Mouse (Mus musculus) layer of hippocampus, postnatal 25 days (tissue): ENCODE measurements at regions not wholly inside any gene's neighbourhood (a gene's known extent, or its start where the extent isn't known, plus 50 kb on each side); places are given as distances from the start of the nearest gene placed in this dataset.

Experiments used
- DNase-seq, 2 experiments: peaks; one replicate each; pipeline ENCODE4 v3.0.0; 2022; ENCODE audit warnings: mixed read lengths in 2 of 2, low spot score in 1 of 2; ENCODE audit errors: extremely low spot score in 1 of 2

DNA sequence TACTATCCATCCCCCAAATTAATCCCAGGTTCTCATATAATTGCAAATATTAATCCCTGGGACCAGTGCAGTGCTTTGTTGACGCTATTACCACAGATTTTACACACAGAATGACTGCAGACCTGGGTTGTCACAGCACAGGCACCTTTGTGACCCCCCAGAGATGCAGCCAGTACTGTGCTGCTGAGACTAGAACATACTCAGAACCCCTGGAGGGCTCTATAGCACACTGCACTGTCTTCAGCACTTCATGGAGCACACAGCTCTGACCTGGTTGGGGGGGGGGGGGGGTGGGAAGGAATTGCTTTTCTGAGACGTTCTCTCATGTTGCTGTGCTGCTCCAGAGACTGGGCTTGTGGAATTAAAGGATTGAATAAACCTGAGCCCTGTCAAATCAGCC, 154.9 kb upstream of the Gm34302 start:
- DNase-seq = no peak

DNA sequence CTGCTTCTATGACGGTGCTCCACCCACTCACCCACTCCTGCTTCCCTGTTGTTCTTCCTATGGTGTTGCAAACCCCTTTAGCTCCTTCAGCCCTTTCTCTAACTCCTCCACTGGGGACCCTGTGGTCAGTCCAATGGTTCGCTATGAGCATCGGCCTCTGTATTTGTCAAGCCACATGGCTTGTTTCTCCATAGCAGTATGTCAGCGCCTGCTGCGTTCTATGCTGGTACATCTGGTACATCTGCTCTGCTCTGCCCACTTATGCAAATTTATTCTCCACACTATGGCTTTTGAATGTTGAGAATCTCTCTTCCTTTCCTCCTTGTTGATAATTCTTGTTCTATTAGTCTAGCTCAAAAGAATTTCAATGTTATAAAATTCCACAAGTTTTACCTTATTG, 154.2 kb upstream of the Gm34302 start:
- DNase-seq = peak in 1 of 2 experiments; percentile 5

DNA sequence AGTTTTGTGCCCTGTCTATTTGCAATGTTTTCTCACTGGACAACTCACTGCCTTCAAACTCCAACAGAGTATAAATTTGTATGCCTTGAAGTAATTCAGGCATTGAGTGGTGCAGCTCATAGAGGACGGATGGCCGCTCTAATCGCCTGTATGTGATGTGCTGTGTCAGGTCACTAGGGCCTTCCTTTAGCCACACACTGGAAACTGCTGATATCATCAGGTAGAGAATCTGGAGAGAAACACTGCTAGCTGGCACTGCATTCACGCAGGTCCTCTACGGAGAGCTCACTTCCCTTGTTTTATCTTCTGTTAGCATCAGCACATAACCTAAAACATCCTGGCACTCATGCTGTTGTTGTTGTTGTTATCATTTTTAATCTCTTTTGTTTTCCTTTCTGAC, 144.0 kb upstream of the Gm34302 start:
- DNase-seq = no peak

DNA sequence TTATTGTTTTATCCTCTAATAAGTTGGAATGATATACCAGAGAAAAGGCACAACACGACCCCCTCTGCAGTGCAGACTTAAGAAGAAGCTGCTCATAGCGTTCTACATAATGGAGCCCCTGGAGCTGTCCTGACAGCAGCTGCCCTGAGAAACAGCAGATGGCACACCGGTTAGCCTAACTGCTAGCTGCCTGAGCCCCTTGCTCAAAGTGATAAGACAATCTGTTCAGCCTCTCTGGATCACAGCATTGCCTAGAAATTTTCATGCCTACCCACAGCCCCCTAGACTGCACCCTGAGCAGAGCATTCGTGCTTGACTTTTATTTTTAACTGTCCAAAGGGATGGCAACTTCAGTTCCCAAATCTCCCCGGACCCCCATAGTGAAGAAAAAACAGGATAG, 132.4 kb upstream of the Gm34302 start:
- DNase-seq = peak in 1 of 2 experiments; percentile 10

DNA sequence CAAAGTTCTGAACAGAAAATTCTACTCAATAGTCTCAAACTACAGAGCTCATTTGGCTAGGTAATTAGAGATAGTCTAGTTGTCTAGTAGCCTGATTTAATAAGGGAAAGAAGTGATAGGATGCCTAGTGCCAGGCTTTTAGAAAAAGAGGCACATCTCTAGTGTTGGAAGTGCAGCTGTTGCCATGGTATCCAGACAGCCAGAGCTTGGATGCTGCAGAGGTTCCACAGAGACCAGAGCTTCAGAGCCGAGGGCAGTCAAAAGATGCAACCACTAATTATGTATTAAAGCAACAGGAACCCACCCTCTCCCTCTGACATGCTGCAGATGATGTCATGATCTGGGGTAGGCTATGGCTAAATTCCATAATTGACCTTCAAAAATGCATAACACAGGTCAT, 130.0 kb upstream of the Gm34302 start:
- DNase-seq = no peak

DNA sequence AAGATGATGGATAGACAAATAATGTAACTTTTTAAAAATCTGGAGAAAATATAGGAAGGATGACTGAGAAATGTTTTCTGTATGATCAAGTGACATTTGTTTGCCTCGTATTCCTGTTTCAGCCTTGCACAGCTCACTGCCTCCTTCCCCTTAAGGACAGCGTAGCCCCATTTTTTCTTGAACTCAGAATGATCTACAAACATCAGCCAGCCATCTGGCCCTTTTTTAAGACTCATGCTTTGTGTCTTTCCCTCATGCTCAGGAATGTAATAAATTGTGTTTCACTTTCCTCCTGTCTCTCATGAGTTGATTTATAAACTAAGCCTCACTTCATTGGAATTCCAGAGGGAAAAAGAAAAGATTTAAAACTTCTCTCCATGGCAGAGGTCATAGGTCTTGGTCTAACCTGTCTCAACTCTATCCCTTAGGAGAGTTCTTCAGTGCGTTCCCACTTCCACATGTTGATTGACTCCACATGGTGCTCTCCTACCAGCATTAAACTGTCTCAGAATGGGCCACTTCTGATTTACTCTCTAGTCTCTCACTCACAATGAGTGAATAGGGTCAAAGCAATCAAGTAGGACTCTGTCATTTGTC, 129.2 kb upstream of the Gm34302 start:
- no peak for DNase-seq

DNA sequence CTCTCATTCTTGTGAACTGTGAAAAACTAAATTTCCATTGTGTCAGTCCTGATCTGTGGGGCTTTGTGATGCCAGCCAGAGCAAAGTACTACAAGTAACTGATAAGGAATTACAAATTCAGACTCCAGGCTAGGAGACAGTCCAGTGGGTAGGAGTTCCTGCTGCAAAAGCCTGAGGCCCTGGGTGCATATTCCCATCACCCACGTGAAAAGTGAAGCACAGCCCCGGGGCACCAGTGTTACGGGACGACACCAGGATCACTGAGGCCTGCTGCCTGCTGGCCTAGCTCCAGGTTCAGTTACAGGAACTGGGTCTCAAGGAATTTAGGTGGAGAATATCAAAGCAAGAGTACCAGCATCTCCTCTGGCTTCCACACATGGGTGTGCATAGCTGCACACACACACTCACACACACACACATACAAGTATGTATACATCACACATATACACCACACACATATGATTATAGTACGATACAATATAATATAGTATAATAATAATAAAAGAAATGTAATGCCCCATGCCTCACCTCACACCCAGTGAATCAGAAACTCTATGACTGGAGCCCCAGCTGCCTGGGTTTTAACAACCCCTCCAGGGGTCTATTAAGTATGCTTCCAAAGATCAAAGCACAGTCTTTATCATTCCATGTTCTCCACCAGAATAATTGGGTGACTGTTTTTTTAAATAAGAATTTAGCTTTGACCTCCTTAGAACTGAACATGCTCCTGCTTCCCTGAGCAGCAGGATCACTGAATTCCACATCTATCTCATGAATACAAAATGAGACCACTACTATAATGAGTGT, 126.6 kb upstream of the Gm34302 start:
- DNase-seq = no peak

DNA sequence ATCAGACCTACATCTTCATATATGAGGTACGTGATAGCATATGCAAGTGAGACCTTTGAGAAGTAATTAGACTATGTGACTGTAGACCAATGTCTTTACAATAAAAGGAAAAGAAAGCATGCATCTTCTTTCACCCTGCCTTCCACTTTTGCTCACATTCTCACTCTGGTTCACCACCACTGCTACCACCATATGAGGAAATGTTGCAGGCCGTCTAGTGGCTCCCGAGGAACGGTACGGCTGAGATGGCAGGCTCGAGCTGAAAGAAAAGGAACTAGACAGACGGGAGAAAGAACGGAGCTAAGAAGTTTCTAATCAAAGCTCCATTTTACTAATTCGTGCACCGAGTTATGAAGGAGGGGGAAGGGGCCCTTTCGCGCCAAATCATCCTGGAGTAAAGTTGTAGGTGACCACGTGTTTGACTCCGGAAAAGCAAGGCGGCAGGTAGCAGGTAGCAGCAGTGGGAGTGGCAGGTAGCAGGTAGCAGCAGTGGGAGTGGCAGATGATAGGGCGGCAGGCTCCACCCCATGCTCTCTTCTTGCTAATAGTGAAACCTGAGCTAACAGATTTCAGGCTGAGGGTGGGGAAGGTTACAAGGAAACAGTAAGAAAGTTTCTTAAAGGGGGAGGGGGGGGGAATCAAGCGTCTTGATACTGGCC, 125.9 kb upstream of the Gm34302 start:
- DNase-seq = no peak

DNA sequence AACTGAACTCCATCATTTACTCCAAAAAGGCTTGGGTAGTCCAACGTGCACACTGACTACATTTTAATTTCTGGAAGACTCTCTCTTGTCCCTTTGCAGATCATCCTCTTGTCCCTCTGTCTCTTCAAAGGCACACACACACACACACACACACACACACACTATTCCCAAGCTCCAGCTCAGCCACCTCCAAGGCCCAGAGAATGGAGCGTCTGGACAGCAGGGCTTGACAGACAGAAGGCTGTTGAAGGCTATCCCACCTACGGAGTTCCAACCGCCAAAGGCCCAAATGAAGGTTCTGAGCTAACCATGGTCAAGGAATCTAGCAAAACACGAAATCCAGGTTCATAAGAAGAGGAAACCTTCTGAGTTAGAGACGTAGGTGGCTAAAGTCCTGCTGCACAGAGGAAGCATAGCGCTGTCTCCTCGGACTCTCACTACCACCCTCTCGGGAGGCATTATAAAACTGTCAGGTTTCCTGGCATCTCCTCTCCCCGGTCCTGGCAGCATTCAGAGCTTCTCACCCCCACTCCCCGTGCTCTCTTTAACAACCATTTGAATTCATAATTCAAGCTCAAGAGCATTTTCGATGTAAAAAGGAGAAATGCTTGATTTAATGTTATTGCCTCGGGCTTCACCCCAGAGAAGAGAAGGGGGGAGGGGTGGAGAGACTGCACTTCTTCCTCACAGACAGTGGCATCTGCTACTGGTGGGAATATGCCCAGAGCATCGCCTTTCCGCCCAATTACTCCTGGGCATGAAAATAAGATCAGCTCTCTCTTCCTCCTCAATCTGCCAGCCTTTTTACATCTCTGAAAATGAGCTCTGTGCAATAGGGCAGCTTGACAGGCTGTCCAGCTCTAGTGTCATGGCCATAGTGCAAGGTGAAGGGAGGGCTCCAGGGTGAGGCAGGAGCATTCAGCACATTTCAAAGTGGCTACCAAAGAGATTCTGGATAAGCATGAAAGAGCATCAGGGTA, 99.3 kb upstream of the Gm34302 start:
- no peak for DNase-seq

DNA sequence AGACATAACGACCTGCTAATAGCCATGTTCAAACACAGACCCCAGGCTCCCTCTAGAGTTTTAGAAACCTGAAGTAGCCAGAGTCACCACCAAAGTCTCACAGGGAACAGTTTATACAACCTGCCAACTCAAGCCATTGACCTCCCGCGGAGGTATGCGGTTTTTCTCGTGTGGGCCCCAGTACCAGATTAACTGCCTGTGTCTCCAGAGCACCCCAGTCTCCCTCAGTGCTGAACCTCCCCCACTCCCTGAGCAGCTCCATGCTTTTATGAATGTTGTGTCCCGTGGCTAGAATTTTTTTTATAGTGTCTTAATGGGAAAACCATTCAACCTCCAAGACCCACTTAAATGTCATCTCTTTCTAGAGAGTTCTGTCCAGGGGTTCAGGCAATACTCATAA, 98.5 kb upstream of the Gm34302 start:
- DNase-seq = no peak

DNA sequence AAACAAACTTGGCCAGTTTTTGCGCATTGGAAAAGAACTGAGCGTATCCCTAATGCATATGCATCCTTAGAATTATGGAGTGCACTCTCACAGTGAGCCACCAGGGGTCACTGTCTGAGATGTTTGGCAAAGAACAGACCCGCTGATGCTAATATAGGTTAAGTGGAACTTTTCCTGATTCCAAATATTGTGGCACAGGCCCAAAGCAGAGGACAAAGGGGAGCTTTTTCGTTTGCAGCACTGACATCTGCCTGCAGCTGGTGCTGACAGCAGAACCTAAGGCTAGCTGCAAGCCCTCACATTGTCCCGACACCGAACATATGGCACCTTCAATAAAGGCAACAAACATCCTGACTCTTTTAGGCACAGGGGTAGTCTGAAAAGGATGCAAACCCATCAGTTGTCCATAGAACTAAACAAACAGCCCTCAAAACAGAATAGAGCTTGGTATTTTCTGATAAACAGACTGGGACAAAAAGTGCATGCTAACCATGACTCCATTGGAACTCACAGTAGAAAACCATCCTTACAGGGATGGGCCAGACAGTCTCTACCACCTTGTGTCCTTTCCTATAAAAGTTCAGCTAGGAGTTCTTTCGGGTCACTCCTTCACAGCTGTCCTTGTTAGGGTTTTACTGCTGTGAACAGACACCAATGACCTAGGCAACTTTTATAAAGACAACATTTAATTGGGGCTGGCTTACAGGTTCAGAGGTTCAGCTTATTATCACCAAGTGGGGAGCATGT, 87.1 kb upstream of the Gm34302 start:
- peak; percentile 58 to 89 for DNase-seq

DNA sequence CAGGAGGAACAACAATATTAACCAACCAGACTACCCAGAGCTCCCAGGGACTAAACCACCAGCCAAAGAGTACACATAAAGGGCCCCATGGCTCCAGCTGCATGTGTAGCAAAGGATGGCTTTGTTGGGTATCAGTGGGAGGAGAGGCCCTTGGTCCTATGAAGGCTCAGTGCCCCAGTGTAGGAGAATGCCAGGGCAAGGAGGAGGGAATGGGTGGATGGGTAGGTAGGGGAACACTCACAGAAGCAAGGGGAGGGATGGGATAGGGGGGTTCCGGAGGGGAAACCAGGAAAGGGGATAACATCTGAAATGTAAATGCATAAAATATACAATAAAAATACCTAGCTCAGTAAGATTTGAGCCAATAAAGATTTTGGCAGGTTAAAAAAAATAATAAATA, 86.4 kb upstream of the Gm34302 start:
- no peak for DNase-seq

DNA sequence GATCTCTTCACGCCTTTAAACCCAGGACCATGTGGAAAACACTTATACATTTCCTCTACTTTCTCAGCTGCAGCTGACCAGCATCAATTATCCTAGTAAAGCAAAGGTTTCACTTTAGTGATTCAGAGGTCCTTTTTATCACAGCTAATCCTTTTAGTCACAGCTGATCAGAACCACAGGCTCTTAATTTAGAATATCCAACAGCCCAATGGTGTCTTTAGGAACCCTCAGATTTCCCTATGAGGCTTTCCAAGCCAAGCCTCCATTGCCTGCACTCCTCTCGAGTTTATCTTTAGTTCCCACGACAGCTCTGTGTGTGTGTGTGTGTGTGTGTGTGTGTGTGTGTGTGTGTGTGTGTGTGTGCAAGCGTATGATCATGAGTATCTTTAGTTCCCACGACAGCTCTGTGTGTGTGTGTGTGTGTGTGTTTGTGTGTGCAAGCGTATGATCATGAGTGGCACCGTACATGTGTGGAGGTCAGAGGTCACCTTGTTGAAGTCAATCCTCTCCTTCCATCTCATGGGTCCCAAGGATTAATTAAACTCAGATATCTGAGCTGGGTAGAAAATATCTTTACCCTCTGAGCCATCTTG, 85.4 kb upstream of the Gm34302 start:
- DNase-seq = no peak

DNA sequence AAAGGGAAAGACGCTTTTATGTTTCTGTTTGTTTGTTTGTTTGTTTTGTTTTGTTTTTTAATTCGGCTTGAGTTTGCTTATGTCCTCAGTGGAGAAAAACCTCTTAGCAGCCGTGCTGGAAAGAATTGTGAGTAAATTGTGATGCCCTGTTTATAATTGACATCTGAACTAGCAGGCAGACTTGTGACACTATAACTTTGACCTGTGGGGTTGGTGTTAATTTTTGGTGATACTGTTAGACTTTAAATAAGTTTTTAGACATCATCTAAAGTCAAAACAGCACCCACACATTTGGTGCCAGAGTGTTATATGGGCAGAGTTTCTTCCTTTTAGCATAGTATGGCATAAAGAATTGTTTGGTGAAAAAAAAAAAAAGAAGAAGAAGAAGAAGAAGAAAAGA, 84.0 kb upstream of the Gm34302 start:
- no peak for DNase-seq

DNA sequence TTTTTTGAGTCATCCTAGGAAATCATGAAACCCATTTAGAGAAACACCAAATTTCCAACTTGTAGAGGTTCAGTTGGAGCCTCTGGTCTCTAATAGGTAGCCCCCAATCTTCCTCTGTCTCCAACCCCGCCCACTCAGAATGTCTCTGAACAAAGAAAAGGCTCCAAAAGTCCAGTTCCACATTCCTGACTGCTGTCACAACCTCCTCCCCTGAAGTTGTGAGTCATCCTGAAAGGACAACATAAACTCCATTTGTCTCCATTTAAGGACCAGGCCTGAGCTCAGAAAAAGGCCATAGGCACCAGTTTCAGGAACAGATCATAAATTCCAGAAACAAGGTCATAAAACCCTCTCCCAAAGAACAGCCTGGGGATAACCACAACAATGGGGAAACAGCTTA, 79.4 kb upstream of the Gm34302 start:
- DNase-seq = no peak

DNA sequence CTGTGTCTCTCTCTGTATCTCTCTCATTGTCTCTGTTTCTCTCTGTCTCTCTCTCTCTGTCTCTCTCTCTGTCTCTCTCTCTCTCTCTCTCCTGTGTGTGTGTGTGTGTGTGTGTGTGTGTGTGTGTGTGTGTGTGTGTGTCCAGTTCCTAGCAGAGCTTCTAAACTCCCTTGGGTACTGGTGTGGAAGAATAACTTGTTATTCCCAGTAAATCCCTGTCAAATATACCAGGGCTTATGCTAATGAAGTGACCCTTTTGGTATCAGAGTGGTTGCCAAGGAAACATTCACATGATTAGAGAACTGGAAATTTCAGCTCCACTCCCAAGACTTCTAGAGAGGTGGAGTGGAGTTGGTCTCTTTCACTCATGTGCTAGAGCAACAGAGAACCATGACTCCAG, 78.9 kb upstream of the Gm34302 start:
- DNase-seq = no peak

DNA sequence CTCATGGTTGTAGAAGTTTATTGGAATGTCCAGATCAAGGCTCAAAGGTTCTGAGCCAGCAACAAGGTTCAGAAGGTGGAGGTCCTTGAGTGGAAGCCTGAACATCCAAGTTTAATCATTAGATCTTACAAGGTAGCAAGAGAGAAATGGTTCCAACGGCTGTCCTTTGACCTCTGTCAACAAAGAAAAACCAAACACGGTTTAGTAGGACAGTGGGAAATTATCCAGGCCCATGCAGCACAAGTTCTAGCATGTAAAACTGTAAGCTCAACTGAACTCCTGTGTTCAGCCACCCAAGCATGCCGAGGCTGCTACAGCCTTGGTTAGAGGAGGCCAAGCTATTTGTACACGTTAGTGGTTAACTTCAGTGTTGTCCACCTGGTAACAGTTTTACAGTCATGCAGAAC, 77.1 kb upstream of the Gm34302 start:
- DNase-seq = no peak

DNA sequence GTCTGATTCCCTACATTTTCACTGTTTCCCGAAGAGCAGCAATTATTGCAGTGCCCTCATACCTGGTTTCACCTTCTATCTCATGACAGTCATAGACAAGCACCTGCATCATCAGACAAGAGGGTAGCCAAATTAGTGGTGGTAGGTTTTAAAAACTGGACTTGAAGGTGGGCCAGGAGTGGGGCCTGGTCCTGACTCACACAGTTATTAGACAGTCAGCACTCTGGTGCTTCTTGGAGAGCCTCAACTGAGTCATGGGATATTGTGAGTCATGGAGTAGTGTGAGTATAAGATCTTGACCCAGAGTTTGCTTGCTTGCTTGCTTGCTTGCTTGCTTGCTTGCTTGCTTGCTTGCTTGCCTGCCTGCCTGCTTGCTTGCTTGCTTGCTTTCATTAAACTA, 73.1 kb upstream of the Gm34302 start:
- DNase-seq = no peak

DNA sequence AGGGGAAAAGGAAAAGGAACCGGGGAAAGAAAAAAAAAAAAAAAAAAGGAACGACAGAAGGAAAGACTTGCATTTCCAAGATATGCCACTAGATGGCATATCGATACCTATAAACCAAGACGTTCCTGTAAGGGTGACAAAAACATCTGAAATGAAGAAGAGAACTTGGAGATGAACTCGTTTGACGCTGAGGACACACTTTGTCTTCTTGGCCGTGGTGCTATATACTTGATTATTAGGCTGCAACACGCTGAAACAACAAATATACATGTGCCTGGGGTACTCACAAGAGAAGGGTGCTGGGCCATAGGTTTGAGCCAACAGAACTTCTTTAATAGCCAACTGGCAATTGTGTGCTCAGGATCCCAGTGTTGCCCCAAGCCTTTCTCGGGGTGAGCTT, 71.2 kb upstream of the Gm34302 start:
- peak in 1 of 2 experiments; percentile 34 for DNase-seq

DNA sequence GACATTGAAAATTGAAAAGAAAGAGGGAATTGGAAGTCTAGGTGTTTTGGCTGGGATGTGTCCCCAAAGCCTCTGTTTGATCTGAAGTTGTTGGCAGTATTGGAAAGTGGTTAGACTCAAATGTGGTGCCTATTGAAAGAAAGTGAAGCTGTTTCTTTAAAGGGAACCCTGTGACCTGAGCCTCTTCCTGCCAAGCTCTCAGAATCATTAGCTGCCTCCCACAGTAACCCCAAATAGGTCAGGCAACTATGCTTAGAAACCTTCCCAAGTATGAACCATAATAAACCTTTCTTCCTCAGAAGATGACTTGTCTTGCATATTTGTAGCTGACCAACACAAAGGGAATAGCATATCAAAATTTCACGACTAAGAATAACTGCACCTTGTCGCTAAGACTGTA, 69.7 kb upstream of the Gm34302 start:
- no peak for DNase-seq
